Mouse (Mus musculus): ENCODE results near the gene Dock10. TPM values are rescaled to one million over a fixed set of nuclear protein-coding genes. Genes with fewer than 3 reads are reported as not detected.

The Dock10 gene
- polyA plus RNA-seq, 1 experiment from 2014 or later, result 4.4 TPM

DNA sequence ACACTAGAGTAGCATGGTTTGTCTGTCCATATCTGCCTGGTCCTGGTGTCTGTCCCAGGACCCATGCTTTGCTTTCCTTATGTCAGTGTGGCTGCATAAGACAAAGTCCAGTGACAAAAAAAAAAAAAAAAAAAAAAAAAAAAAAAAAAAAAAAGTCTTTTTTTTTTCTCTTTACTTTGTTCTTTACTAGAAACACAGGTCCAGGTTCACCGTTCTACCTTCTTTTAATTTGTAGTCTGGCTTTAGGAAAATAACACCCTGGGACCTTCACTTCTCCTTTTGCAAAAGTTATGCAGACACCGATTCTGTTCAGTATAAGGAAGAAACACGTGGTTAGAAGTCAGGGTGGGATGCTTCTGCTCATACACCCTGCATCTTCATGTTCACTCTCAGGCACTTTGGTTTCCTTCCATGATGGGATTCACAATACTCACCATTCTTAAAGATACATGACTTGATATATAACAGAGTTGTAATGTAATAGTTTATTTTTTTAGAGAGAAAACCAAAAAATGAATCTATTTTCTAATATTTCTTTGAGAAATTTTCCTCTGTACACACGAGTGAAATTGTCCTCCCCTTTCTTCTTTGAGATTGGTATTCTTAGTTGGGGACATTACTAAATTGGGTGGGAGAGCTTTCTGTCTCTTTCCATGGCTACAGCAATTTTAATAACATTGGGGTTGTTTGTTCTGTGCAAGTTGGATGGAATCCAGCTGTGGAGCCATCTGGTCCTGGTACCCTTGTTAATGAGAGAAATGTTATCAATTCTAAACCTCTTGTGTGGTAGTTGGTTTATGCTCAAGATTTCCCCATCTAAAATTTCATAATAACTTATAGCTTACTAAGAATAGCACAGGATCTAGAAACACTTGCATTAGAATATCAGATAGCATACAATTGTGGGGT, 5.0 kb upstream of the Dock10 start:
- no peak for ATAC-seq (ENCODE audit: insufficient number of reproducible peaks, insufficient read depth, low FRiP score, low read depth)
- Histone ChIP-seq H3K9ac (ENCODE audit: low read length) (no peak overlapping the region), H3K4me1 (ENCODE audit: control insufficient read depth in 2 of 2, insufficient read depth in 2 of 2, low read length in 2 of 2) (no peaks in the 10 kb centered on the region), H3K9me3 (ENCODE audit: control insufficient read depth, low read length) (no peaks in the 10 kb centered on the region), H3K36me3 (ENCODE audit: control insufficient read depth, insufficient read depth, low read length) (no peaks in the 10 kb centered on the region), H3K4me3 (ENCODE audit: control insufficient read depth in 1 of 2, insufficient read depth in 1 of 2, low read depth in 1 of 2, low read length in 2 of 2) (no peak overlapping the region), H3K27ac (replicated peaks in 1 of 2; ENCODE audit: control insufficient read depth in 1 of 2, insufficient read depth in 1 of 2, low read depth in 2 of 2, low read length in 2 of 2) (no peak overlapping the region), H3K4me2 (ENCODE audit: low read length) (no peak overlapping the region), H3K27me3 (ENCODE audit: control insufficient read depth, insufficient read depth, low read length) (0 out of 2 replicates have a peak, but pooled peaks cover 3% of the 10 kb centered on the region)
- WGBS, result 62% methylated on average over 4 of the region's 4 CpGs

GRCm38 (mm10) chr1:80758798-80759184, 464 bp upstream of the Dock10 start:
- no peak overlapping the region for H3K27ac ChIP-seq (replicated peaks in 1 of 2; ENCODE audit: control insufficient read depth in 1 of 2, insufficient read depth in 1 of 2, low read depth in 2 of 2, low read length in 2 of 2)
- no peaks in the 10 kb centered on the region for H3K36me3 ChIP-seq (ENCODE audit: control insufficient read depth, insufficient read depth, low read length)
- H3K9ac ChIP-seq (ENCODE audit: low read length), result peak overlapping the region; percentile 75
- H3K4me1 ChIP-seq (ENCODE audit: control insufficient read depth in 2 of 2, insufficient read depth in 2 of 2, low read length in 2 of 2), result peaks cover 7 to 11% of the 10 kb centered on the region in 2 experiments; a peak in 3 of 4 replicates
- no peaks in the 10 kb centered on the region for H3K9me3 ChIP-seq (ENCODE audit: control insufficient read depth, low read length)
- WGBS, result 15% methylated on average over 6 of the region's 6 CpGs
- 0 out of 2 replicates have a peak, but pooled peaks cover 3% of the 10 kb centered on the region for H3K27me3 ChIP-seq (ENCODE audit: control insufficient read depth, insufficient read depth, low read length)
- peak overlapping the region; percentile 72 to 74 for H3K4me3 ChIP-seq (ENCODE audit: control insufficient read depth in 1 of 2, insufficient read depth in 1 of 2, low read depth in 1 of 2, low read length in 2 of 2)
- peak overlapping the region; percentile 96 for H3K4me2 ChIP-seq (ENCODE audit: low read length)
- 0 out of 2 replicates have a peak, but pooled peaks have one; percentile 6 for ATAC-seq (ENCODE audit: insufficient number of reproducible peaks, insufficient read depth, low FRiP score, low read depth)

DNA sequence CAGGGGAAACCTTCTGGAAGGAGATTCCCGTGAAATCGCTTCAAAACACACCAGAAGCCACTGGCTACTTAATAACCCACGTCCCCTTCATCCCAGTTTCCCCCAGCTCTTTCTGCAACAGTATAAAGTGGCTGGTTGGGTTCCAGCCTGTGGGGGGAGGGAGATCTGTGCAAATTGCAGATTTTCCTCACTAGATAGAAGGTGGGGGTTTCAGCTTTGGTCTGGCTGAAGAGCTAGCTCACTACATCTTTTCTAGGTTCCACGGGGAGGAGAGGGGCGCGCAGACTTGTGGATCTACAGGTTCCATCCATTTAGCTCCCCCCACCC, 714 bp downstream of the Dock10 start:
- H3K9me3 ChIP-seq (ENCODE audit: control insufficient read depth, low read length), result 0 out of 2 replicates have a peak, but pooled peaks cover 4% of the 10 kb centered on the region
- WGBS, result under 1% methylated on average over 6 of the region's 6 CpGs
- 0 out of 2 replicates have a peak, but pooled peaks cover 3% of the 10 kb centered on the region for H3K27me3 ChIP-seq (ENCODE audit: control insufficient read depth, insufficient read depth, low read length)
- peak overlapping the region; percentile 75 for H3K9ac ChIP-seq (ENCODE audit: low read length)
- ATAC-seq (ENCODE audit: insufficient number of reproducible peaks, insufficient read depth, low FRiP score, low read depth), result 0 out of 2 replicates have a peak, but pooled peaks have one; percentile 8
- peak overlapping the region; percentile 96 for H3K4me2 ChIP-seq (ENCODE audit: low read length)
- 0 out of 4 replicates have a peak overlapping the region, but pooled peaks of 1 of the 2 experiments have one; percentile 11 for H3K27ac ChIP-seq (replicated peaks in 1 of 2; ENCODE audit: control insufficient read depth in 1 of 2, insufficient read depth in 1 of 2, low read depth in 2 of 2, low read length in 2 of 2)
- H3K36me3 ChIP-seq (ENCODE audit: control insufficient read depth, insufficient read depth, low read length), result no peaks in the 10 kb centered on the region
- H3K4me1 ChIP-seq (ENCODE audit: control insufficient read depth in 2 of 2, insufficient read depth in 2 of 2, low read length in 2 of 2), result peaks cover 7 to 11% of the 10 kb centered on the region in 2 experiments; a peak in 3 of 4 replicates
- H3K4me3 ChIP-seq (ENCODE audit: control insufficient read depth in 1 of 2, insufficient read depth in 1 of 2, low read depth in 1 of 2, low read length in 2 of 2), result peak overlapping the region; percentile 72 to 74

DNA sequence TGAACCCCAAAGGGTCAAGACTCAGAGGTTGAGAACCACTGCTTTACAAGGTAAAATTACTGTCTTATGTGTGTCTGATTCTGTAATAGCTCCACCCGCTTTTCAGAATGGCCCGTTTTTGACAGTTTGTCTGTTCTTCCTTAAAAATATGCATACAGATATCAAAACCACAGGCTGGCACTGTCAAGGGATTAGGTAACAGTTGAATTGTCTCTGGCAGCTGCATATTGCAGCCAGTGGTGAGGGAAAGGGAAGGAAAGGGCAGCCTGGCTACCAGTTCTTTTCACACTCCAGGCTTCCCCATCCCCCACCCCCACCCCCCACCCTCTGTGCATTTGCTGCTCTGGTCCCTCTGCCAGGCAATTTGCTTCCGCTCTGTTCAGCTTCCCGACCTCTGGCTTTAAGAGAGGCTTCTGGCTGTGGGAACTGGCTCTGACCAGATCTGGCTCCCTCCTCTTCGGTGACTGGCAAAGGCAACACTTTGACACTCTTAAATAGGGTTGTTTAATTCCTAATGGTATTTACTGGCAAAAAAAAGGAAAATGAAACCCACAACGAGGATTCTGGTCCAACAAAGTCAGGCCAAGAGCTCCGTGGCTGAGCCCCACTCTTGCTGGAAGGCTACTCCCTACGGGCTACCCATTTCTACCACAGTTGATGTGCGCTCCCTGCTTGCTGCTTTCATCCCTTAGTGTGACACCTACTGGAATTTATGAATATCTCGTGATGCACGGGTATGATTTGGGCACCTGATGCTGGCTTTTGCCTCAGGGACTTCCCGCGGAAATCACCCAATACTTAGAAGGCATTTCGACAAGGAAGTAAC, 1.3 kb downstream of the Dock10 start:
- no peak for ATAC-seq (ENCODE audit: insufficient number of reproducible peaks, insufficient read depth, low FRiP score, low read depth)
- H3K27me3 ChIP-seq (ENCODE audit: control insufficient read depth, insufficient read depth, low read length), result 0 out of 2 replicates have a peak, but pooled peaks cover 3% of the 10 kb centered on the region
- H3K27ac ChIP-seq (replicated peaks in 1 of 2; ENCODE audit: control insufficient read depth in 1 of 2, insufficient read depth in 1 of 2, low read depth in 2 of 2, low read length in 2 of 2), result 0 out of 4 replicates have a peak overlapping the region, but pooled peaks of 1 of the 2 experiments have one; percentile 11

GRCm38 (mm10) chr1:80756060-80756439, 2.3 kb downstream of the Dock10 start:
- Histone ChIP-seq H3K9me3 (ENCODE audit: control insufficient read depth, low read length) (0 out of 2 replicates have a peak, but pooled peaks cover 4% of the 10 kb centered on the region), H3K4me2 (ENCODE audit: low read length) (no peak overlapping the region), H3K36me3 (ENCODE audit: control insufficient read depth, insufficient read depth, low read length) (no peaks in the 10 kb centered on the region), H3K27ac (replicated peaks in 1 of 2; ENCODE audit: control insufficient read depth in 1 of 2, insufficient read depth in 1 of 2, low read depth in 2 of 2, low read length in 2 of 2) (no peak overlapping the region), H3K9ac (ENCODE audit: low read length) (no peak overlapping the region), H3K4me1 (ENCODE audit: control insufficient read depth in 2 of 2, insufficient read depth in 2 of 2, low read length in 2 of 2) (peaks cover 7 to 11% of the 10 kb centered on the region in 2 experiments; a peak in 3 of 4 replicates), H3K27me3 (ENCODE audit: control insufficient read depth, insufficient read depth, low read length) (0 out of 2 replicates have a peak, but pooled peaks cover 3% of the 10 kb centered on the region), H3K4me3 (ENCODE audit: control insufficient read depth in 1 of 2, insufficient read depth in 1 of 2, low read depth in 1 of 2, low read length in 2 of 2) (no peak overlapping the region)
- no peak for ATAC-seq (ENCODE audit: insufficient number of reproducible peaks, insufficient read depth, low FRiP score, low read depth)
- WGBS, result 40% methylated on average over 2 of the region's 2 CpGs

More for the DNA sequence above, 1.3 kb downstream of the Dock10 start:
- WGBS, result 7% methylated on average over 14 of the region's 14 CpGs
- H3K9ac ChIP-seq (ENCODE audit: low read length), result peak overlapping the region; percentile 75
- H3K4me3 ChIP-seq (ENCODE audit: control insufficient read depth in 1 of 2, insufficient read depth in 1 of 2, low read depth in 1 of 2, low read length in 2 of 2), result peak overlapping the region; percentile 72 to 74
- H3K4me2 ChIP-seq (ENCODE audit: low read length), result peak overlapping the region; percentile 96
- H3K4me1 ChIP-seq (ENCODE audit: control insufficient read depth in 2 of 2, insufficient read depth in 2 of 2, low read length in 2 of 2), result peaks cover 7 to 11% of the 10 kb centered on the region in 2 experiments; a peak in 3 of 4 replicates
- H3K36me3 ChIP-seq (ENCODE audit: control insufficient read depth, insufficient read depth, low read length), result no peaks in the 10 kb centered on the region
- 0 out of 2 replicates have a peak, but pooled peaks cover 4% of the 10 kb centered on the region for H3K9me3 ChIP-seq (ENCODE audit: control insufficient read depth, low read length)

DNA sequence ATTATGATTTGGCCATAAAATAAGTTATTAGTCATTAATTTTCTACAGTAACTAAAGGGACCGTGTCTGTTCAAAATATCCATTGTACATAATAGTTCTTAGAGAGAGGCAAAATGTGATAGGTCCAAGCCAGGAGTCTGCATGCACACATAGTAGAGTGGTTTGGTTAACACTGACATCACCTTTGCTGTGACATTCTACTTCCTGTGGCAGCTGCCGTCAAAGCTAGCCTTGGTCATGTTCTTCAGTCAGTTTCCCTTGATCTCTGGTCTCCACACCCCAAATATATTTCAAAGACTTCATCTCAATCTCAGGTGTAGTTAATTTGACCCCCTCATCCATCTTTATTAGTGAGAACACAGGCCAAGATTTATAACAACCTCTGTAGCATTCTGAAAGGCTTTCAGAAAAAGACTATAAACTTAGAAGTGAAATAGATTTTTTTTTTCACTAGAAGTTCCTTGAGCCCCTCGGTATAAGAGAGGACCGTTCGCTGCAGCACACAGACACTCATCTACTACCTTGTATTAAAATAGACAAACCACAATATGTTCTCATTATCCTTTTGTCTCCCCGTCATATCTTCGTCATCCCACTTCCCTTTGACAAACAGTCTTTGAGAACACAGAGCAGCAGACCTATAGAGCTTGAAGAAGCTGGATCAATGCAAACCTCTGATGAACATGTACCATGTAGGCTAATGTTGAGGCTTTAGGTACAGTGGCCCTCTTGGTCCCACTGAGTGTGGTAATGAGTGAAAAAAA, 2.8 kb downstream of the Dock10 start:
- H3K9ac ChIP-seq (ENCODE audit: low read length), result no peak overlapping the region
- 0 out of 2 replicates have a peak, but pooled peaks cover 3% of the 10 kb centered on the region for H3K27me3 ChIP-seq (ENCODE audit: control insufficient read depth, insufficient read depth, low read length)
- ATAC-seq (ENCODE audit: insufficient number of reproducible peaks, insufficient read depth, low FRiP score, low read depth), result no peak
- H3K4me3 ChIP-seq (ENCODE audit: control insufficient read depth in 1 of 2, insufficient read depth in 1 of 2, low read depth in 1 of 2, low read length in 2 of 2), result no peak overlapping the region
- H3K4me2 ChIP-seq (ENCODE audit: low read length), result no peak overlapping the region
- H3K27ac ChIP-seq (replicated peaks in 1 of 2; ENCODE audit: control insufficient read depth in 1 of 2, insufficient read depth in 1 of 2, low read depth in 2 of 2, low read length in 2 of 2), result no peak overlapping the region
- 0 out of 2 replicates have a peak, but pooled peaks cover 4% of the 10 kb centered on the region for H3K9me3 ChIP-seq (ENCODE audit: control insufficient read depth, low read length)
- WGBS, result 79% methylated on average over 7 of the region's 7 CpGs
- H3K36me3 ChIP-seq (ENCODE audit: control insufficient read depth, insufficient read depth, low read length), result no peaks in the 10 kb centered on the region
- H3K4me1 ChIP-seq (ENCODE audit: control insufficient read depth in 2 of 2, insufficient read depth in 2 of 2, low read length in 2 of 2), result peaks cover 7 to 11% of the 10 kb centered on the region in 2 experiments; a peak in 3 of 4 replicates

Measured in heart, embryonic 14.5 days (tissue).